Mouse (Mus musculus): ENCODE data around the gene Car10. TPM values are rescaled to one million over a fixed set of nuclear protein-coding genes. Genes with fewer than 3 reads are reported as not detected.

The Car10 gene
- total and polyA plus RNA-seq, 3 experiments, result not detected

DNA sequence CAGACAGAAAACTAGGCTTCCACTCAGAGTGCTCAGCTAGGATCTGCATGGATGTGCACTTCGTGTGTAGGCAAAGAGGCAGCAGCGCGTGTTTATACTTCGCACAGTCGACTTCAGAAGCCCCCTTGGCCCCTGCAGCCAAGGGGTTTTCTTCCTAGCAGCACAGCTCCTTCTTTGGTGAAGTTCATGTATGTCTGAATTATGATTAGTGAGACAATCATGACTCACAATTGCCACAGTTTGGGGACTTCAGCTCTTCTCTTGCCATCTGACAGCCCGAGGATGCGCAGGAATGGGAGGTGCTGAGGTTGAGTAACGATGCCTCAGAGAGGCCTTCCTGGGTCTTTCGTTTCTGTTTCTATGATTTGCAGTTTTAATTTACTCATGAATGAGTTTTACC, 4.5 kb downstream of the Car10 start:
- TF ChIP-seq ZKSCAN1 (IDR thresholded peaks at IDR 0.05; ENCODE audit: low read depth, low read length), result no peak
- TF ChIP-seq GATA1 (IDR thresholded peaks at IDR 0.05; ENCODE audit: low read depth, low read length), result no peak
- TF ChIP-seq SIN3A (IDR thresholded peaks at IDR 0.05; ENCODE audit: low read length), result no peak
- TF ChIP-seq UBTF (IDR thresholded peaks at IDR 0.05; ENCODE audit: borderline replicate concordance, insufficient read depth, low read depth, low read length), result no peak
- no peak for TF ChIP-seq NRF1 (IDR thresholded peaks at IDR 0.05; ENCODE audit: insufficient read depth, low read depth, low read length, poor library complexity, severe bottlenecking)
- TF ChIP-seq ETS1 (IDR thresholded peaks at IDR 0.05; ENCODE audit: low read depth, low read length), result no peak
- no peak for TF ChIP-seq RAD21 (IDR thresholded peaks at IDR 0.05; ENCODE audit: low read depth, low read length)
- no peak for TF ChIP-seq MAX (IDR thresholded peaks at IDR 0.05; ENCODE audit: low read length)
- TF ChIP-seq TBP (IDR thresholded peaks at IDR 0.05; ENCODE audit: low read depth, low read length), result no peak
- TF ChIP-seq TCF12 (IDR thresholded peaks at IDR 0.05; ENCODE audit: low read depth, low read length), result no peak
- no peak for TF ChIP-seq KAT2A (conservative IDR thresholded peaks at IDR 0.05; ENCODE audit: low read depth, low read length)
- TF ChIP-seq JUND (IDR thresholded peaks at IDR 0.05; ENCODE audit: low read depth, low read length), result no peak
- no peak for TF ChIP-seq MYC (IDR thresholded peaks at IDR 0.05; ENCODE audit: low read depth, low read length)
- no peak for TF ChIP-seq GABPA (IDR thresholded peaks at IDR 0.05; ENCODE audit: low read depth, low read length)
- no peak overlapping the region for H3K9ac ChIP-seq (ENCODE audit: control insufficient read depth, low read depth, low read length, poor library complexity, severe bottlenecking)
- no peaks in the 10 kb centered on the region for H3K27me3 ChIP-seq (ENCODE audit: control insufficient read depth in 1 of 2, insufficient read depth in 2 of 2, low read length in 2 of 2)
- no peak overlapping the region for H3K27ac ChIP-seq (ENCODE audit: control insufficient read depth, low read depth, low read length)
- H3K79me2 ChIP-seq (ENCODE audit: control insufficient read depth, insufficient read depth, low read length, poor library complexity), result no peaks in the 10 kb centered on the region
- no peaks in the 10 kb centered on the region for H3K9me3 ChIP-seq (replicated peaks; ENCODE audit: insufficient read depth, low read length)
- H3K36me3 ChIP-seq (ENCODE audit: control insufficient read depth in 1 of 2, insufficient read depth in 2 of 2, low read length in 2 of 2), result no peaks in the 10 kb centered on the region
- DNase-seq (ENCODE audit: low read depth, low spot score), result no peak
- no peak overlapping the region for H3K4me3 ChIP-seq (ENCODE audit: control insufficient read depth in 1 of 2, insufficient read depth in 1 of 2, low read depth in 2 of 2, low read length in 2 of 2)
- no peaks in the 10 kb centered on the region for H3K4me1 ChIP-seq (ENCODE audit: control insufficient read depth in 1 of 2, insufficient read depth in 2 of 2, low read length in 2 of 2)

DNA sequence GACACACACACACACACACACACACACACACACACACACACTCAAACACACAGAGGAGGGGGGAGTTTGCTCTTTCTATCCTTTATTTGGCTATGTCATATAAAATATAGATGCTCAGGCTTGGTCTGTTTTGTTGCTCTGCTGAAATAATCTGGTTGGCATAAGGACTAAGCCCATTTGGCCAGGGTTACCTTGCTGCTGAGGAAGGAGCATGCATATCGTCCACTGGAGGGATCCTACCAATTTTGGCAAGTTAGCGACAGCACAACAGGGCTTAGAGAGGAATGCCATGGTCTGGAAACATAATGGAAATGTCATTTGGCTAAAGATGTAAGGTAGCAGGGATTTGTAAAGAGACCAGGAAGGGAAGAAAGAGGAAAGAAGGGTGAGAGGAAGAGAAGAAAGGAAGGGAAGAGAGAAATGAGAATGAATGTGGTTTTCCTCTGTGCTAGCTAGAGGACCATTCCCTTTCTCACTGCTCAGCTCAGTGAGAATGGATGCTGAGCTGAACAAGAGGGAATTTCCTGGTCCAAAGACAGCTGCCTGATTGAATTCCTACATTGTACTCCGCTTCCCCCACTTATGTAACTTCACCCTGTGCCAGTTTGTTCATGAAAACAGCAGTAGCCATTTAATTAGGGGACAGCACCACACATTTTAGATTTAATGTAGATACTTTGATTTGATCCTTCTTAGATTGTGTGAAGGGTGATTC, 5.4 kb downstream of the Car10 start:
- H3K79me2 ChIP-seq (ENCODE audit: control insufficient read depth, insufficient read depth, low read length, poor library complexity), result no peaks in the 10 kb centered on the region
- H3K9me3 ChIP-seq (replicated peaks; ENCODE audit: insufficient read depth, low read length), result no peaks in the 10 kb centered on the region
- TF ChIP-seq UBTF (IDR thresholded peaks at IDR 0.05; ENCODE audit: borderline replicate concordance, insufficient read depth, low read depth, low read length), result no peak
- no peak for TF ChIP-seq JUND (IDR thresholded peaks at IDR 0.05; ENCODE audit: low read depth, low read length)
- TF ChIP-seq NELFE (IDR thresholded peaks at IDR 0.05; ENCODE audit: low read depth, low read length), result no peak
- TF ChIP-seq POLR2A (IDR thresholded peaks at IDR 0.05; ENCODE audit: control insufficient read depth in 1 of 2, insufficient read depth in 1 of 2, low read depth in 1 of 2, low read length in 2 of 2, poor library complexity in 1 of 2), result no peak
- no peak for TF ChIP-seq MAZ (IDR thresholded peaks at IDR 0.05; ENCODE audit: low read depth, low read length)
- no peak for TF ChIP-seq MEF2A (IDR thresholded peaks at IDR 0.05; ENCODE audit: extremely low read depth, insufficient replicate concordance, low read depth, low read length, poor library complexity, severe bottlenecking)
- no peak for TF ChIP-seq ZNF384 (IDR thresholded peaks at IDR 0.05; ENCODE audit: low read depth, low read length)
- no peak for TF ChIP-seq NRF1 (IDR thresholded peaks at IDR 0.05; ENCODE audit: insufficient read depth, low read depth, low read length, poor library complexity, severe bottlenecking)
- no peak for TF ChIP-seq MYC (IDR thresholded peaks at IDR 0.05; ENCODE audit: low read depth, low read length)
- no peak for TF ChIP-seq TCF12 (IDR thresholded peaks at IDR 0.05; ENCODE audit: low read depth, low read length)
- no peak for TF ChIP-seq CHD1 (IDR thresholded peaks at IDR 0.05; ENCODE audit: low read depth, low read length)
- TF ChIP-seq USF2 (IDR thresholded peaks at IDR 0.05; ENCODE audit: borderline replicate concordance in 1 of 2, insufficient read depth in 1 of 2, low read depth in 1 of 2, low read length in 2 of 2), result no peak
- TF ChIP-seq SIN3A (IDR thresholded peaks at IDR 0.05; ENCODE audit: low read length), result no peak
- no peak for TF ChIP-seq GABPA (IDR thresholded peaks at IDR 0.05; ENCODE audit: low read depth, low read length)
- no peak for TF ChIP-seq ZC3H11A (IDR thresholded peaks at IDR 0.05; ENCODE audit: low read depth, low read length)
- TF ChIP-seq E2F4 (IDR thresholded peaks at IDR 0.05; ENCODE audit: borderline replicate concordance, low read depth, low read length), result no peak
- TF ChIP-seq ZMIZ1 (IDR thresholded peaks at IDR 0.05; ENCODE audit: low read depth, low read length), result no peak
- no peak for TF ChIP-seq EP300 (IDR thresholded peaks at IDR 0.05; ENCODE audit: low read depth in 1 of 2, low read length in 2 of 2)
- no peak overlapping the region for H3K9ac ChIP-seq (ENCODE audit: control insufficient read depth, low read depth, low read length, poor library complexity, severe bottlenecking)
- no peak overlapping the region for H3K4me3 ChIP-seq (ENCODE audit: control insufficient read depth in 1 of 2, insufficient read depth in 1 of 2, low read depth in 2 of 2, low read length in 2 of 2)
- H3K27me3 ChIP-seq (ENCODE audit: control insufficient read depth in 1 of 2, insufficient read depth in 2 of 2, low read length in 2 of 2), result no peaks in the 10 kb centered on the region
- no peaks in the 10 kb centered on the region for H3K4me1 ChIP-seq (ENCODE audit: control insufficient read depth in 1 of 2, insufficient read depth in 2 of 2, low read length in 2 of 2)
- no peak for DNase-seq (ENCODE audit: low read depth, low spot score)
- no peaks in the 10 kb centered on the region for H3K36me3 ChIP-seq (ENCODE audit: control insufficient read depth in 1 of 2, insufficient read depth in 2 of 2, low read length in 2 of 2)
- H3K27ac ChIP-seq (ENCODE audit: control insufficient read depth, low read depth, low read length), result no peak overlapping the region

Measured in MEL (cell line).